Mouse (Mus musculus): ENCODE data around the gene Wasf2.

Gene Wasf2

GRCm38 (mm10) chr4:133127079-133127478 is 3.2 kb upstream of the Wasf2 start:
- DNase-seq (ENCODE audit: low read depth, low spot score), result no peak

- DNase-seq (ENCODE audit: low read depth, low spot score), result no peak
Measured at GRCm38 (mm10) chr4:133127894-133128293, 2.4 kb upstream of the Wasf2 start.

GRCm38 (mm10) chr4:133129391-133129790 is 914 bp upstream of the Wasf2 start:
- no peak for DNase-seq (ENCODE audit: low read depth, low spot score)

- DNase-seq (ENCODE audit: low read depth, low spot score), result no peak
Measured at GRCm38 (mm10) chr4:133130890-133131741, 811 bp downstream of the Wasf2 start.

- no peak for DNase-seq (ENCODE audit: low read depth, low spot score)
Measured at GRCm38 (mm10) chr4:133132027-133132426, 1.7 kb downstream of the Wasf2 start.

- no peak for DNase-seq (ENCODE audit: low read depth, low spot score)
Measured at GRCm38 (mm10) chr4:133136946-133137345, 6.6 kb downstream of the Wasf2 start.

GRCm38 (mm10) chr4:133138971-133139370 is 8.7 kb downstream of the Wasf2 start:
- no peak for DNase-seq (ENCODE audit: low read depth, low spot score)

- no peak for DNase-seq (ENCODE audit: low read depth, low spot score)
Measured at GRCm38 (mm10) chr4:133155006-133155405, 24.7 kb downstream of the Wasf2 start.

GRCm38 (mm10) chr4:133155726-133156125 is 25.4 kb downstream of the Wasf2 start:
- no peak for DNase-seq (ENCODE audit: low read depth, low spot score)

- DNase-seq (ENCODE audit: low read depth, low spot score), result no peak
Measured at GRCm38 (mm10) chr4:133156422-133156821, 26.1 kb downstream of the Wasf2 start.

- DNase-seq (ENCODE audit: low read depth, low spot score), result no peak
Measured at GRCm38 (mm10) chr4:133156831-133157230, 26.5 kb downstream of the Wasf2 start.

- no peak for DNase-seq (ENCODE audit: low read depth, low spot score)
Measured at GRCm38 (mm10) chr4:133159127-133159526, 28.8 kb downstream of the Wasf2 start.

GRCm38 (mm10) chr4:133159646-133160045 is 29.3 kb downstream of the Wasf2 start:
- DNase-seq (ENCODE audit: low read depth, low spot score), result no peak

GRCm38 (mm10) chr4:133160211-133160610 is 29.9 kb downstream of the Wasf2 start:
- no peak for DNase-seq (ENCODE audit: low read depth, low spot score)

GRCm38 (mm10) chr4:133160821-133161220 is 30.5 kb downstream of the Wasf2 start:
- DNase-seq (ENCODE audit: low read depth, low spot score), result no peak

- DNase-seq (ENCODE audit: low read depth, low spot score), result no peak
Measured at GRCm38 (mm10) chr4:133162196-133162595, 31.9 kb downstream of the Wasf2 start.

GRCm38 (mm10) chr4:133166773-133167172 is 36.5 kb downstream of the Wasf2 start:
- no peak for DNase-seq (ENCODE audit: low read depth, low spot score)

GRCm38 (mm10) chr4:133169237-133170055 is 39.1 kb downstream of the Wasf2 start:
- no peak for DNase-seq (ENCODE audit: low read depth, low spot score)

GRCm38 (mm10) chr4:133170056-133170524 is 39.8 kb downstream of the Wasf2 start:
- DNase-seq (ENCODE audit: low read depth, low spot score), result no peak

- DNase-seq (ENCODE audit: low read depth, low spot score), result no peak
Measured at GRCm38 (mm10) chr4:133170616-133171015, 40.3 kb downstream of the Wasf2 start.

GRCm38 (mm10) chr4:133172451-133172850 is 42.1 kb downstream of the Wasf2 start:
- DNase-seq (ENCODE audit: low read depth, low spot score), result no peak

GRCm38 (mm10) chr4:133174361-133174760 is 44.1 kb downstream of the Wasf2 start:
- no peak for DNase-seq (ENCODE audit: low read depth, low spot score)

Measured in WW6 (cell line).